Mouse (Mus musculus) erythroid progenitor cell, adult 5-6 weeks (primary cell): ENCODE measurements around the gene Tmem151b. TPM values are rescaled to one million over a fixed set of nuclear protein-coding genes. Genes with fewer than 3 reads are reported as not detected.

ENCODE experiments used
- ATAC-seq: replicated peaks from 2 replicates; pipeline ENCODE4 v1.8.0; 2016; ENCODE audit warnings: moderate number of reproducible peaks, mild to moderate bottlenecking, moderate TSS enrichment, inconsistent platforms; ENCODE audit not compliant: poor library complexity, low FRiP score, severe bottlenecking
- total RNA-seq, 2 experiments: library from RNA; stranded (forward) in 1 of 2; stranded (reverse) in 1 of 2; fragments of 150-400 nt in 1 of 2; fragments of 186-747, 209-891 nt in 1 of 2; gene quantifications; 2 replicates each; pipeline versions ENCODE4 v1.2.3 to v1.2.4; 2015 to 2017; ENCODE audit warnings: low replicate concordance in 2 of 2

Tmem151b gene
- total RNA-seq, 2 experiments from 2014 or later = not detected

DNA sequence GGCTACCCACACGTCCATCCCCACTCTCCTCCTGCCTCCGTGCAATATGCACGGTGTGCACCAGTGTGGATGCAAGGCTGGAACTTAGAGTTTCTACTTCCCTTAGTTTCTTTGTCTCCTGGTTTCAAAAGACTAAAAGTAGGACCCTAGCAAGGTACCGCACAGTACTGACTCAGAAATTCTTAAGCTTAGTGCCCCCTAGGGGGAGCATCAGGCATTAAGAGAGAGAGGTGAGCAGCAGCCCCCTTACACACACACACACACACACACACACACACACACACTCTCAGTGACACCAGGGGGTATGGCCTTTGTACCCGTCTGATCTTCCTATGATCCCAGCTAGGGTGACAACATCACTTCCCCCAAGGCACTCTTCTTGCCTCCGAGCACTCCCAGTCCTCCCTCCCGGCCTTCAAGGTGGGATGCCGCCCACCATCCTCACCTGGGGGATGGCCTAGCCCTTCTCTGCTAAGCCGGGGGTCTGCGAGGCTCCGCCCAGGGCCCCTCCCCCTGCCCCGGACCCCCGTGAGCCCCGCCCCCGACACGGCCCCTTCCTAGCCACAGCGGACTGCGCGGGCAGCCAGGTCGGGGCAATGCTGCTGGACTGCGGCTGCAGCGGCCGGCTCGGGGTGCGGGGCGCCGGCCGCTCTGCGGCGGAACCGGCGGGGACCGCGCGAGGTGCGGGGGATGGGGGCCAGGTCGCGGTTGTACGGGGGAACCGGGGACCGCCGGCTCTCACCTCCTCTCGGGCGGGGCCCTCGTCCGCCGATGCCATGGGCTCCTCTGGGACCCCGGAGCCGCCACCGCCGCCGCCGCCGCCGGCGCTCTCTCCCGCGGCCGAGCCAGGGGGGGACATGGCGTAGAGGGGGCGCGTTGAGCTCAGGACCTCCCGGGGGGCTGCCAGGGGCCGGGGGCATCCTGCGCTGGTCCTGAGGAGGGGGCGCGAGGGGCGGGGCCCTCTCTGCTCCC lies 650 bp downstream of the Tmem151b start:
- no peak for ATAC-seq

DNA sequence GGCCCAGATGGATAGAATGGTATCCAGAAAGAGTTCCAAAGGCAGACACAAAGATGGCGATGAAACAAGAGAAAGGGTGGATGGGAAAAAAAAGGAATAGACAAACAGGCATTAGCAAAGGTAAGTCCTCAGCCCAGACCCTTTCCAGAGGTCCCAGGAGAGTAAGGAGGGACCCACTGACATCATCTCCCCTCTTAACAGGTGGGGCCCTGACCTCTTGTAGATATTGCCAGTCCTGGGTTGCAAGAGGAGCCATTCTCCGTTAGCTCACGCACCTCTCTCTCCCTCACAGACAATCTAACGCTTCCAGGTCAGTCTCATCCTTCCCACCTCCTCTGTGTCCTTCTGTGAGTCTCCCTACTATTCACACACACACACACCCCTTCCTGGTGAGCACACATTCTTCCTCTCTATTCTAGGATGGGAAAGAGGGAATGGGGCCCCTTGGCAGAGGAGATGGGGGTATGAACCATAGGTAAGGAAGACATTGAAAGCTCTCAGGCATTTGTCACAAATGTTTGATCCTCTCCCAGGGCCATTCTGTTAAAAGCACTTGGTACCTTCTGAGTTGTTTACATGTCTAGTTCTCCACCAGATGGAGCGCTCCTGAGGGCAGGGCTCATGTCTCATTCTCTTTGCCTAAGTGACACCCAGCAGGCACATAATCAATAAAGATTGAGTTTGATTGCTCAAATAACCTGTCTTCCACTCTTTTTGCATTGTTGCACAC lies 1.9 kb downstream of the Tmem151b start:
- no peak for ATAC-seq

DNA sequence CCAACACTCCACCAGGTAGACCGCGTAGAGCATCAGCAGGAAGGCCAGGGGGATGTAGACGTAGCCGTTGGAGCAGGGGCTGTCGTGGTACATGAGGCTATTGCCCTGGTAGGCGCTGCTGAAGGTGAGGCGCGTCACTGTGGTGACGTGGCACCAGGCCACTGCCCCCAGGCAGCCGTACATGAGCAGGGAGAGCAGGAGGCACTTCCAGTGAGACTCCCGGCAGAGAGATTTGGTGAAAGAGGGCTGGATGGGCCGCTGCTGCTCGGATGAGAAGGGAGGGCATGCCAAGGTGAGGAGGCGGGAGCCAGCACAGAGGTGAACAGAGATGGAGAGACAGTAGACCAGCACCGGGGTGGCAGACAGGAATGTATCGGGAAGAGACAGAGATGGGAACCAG lies 2.5 kb downstream of the Tmem151b start:
- no peak for ATAC-seq

GRCm38 (mm10) chr17:45545278-45545961 lies 4.1 kb downstream of the Tmem151b start:
- no peak for ATAC-seq

DNA sequence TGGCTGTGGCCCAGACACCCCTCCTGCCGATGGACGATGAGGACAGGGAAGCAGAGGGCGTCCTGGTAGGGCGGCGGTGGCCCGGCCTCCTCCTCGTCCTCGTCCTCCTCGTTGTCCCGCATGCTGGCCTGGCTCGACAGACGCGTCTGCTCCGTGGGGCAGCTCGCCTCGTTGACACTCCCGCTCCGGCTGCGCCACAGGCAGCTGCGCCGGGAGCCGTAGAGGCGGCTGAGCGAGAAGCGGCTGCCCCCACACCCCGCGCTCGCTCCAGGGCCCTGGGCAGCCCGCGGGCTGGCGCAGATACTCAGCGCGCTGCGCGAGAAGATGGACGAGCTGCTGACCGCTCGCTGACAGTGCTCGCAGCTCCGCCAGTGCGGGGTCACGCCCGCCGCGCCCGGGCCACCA lies 4.6 kb downstream of the Tmem151b start:
- ATAC-seq = no peak

GRCm38 (mm10) chr17:45544001-45544872 lies 5.2 kb downstream of the Tmem151b start:
- 0 out of 2 replicates have a peak, but pooled peaks have one; percentile 13 for ATAC-seq

DNA sequence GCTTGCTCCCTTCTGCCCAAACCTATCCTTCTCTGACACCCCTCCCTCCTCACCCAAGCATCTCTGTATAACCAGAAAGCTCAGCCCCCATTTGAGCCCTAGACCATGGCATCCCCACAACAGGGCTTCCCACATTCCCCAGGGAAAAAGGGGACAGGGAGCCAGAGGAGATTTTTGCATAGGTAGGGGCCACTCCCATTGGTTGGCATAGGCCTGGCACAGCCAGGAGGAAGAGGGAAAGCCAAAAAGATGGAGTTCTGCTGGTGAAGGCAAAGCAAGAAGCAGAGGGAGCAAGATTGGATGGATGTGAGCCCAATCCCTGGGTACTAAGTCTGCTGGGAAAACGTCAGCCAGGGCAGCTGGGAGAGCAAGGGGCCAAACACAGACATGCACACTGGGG lies 6.4 kb downstream of the Tmem151b start:
- ATAC-seq = no peak

DNA sequence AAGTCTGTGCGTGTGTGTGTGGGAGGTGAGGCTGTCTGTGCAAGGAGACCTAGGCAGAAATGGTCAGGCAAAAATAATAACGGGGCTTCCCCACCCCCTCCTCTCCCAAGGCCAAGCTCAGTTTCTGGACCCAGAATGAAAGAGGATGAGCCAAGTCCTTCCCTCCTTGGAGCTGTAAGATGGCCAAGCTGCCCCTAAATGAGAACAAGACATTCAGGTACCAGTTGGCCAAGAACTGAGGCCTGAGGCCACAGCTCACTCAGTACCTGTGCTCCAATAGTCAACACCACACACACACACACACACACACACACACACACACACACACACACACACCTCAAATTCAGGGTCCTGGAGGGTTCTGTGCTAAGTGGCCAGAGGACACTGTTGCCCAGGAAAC lies 6.8 kb downstream of the Tmem151b start:
- ATAC-seq = no peak

GRCm38 (mm10) chr17:45542129-45542528 lies 7.3 kb downstream of the Tmem151b start:
- ATAC-seq = no peak

GRCm38 (mm10) chr17:45539664-45540063 lies 9.8 kb downstream of the Tmem151b start:
- ATAC-seq = no peak

DNA sequence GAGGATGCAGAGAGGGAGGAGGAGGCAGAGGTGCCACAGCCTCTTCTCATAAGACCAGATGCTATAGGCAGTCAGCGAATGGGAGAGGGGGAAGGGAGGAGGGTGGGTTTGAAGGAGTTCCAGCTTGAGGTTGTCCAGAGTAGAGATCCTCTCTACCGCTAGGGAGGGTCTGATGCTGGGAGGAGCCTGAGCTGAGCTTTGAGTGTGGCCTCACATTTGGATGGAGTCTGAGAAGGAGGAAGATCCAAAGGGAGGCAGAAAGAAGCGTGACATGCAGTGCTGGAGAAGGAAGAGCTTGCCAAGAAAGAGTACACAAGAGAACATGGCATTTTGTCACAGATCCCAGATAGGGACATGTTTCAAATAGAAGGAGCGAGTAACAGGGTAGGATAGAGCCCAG lies 11.1 kb downstream of the Tmem151b start:
- no peak for ATAC-seq

DNA sequence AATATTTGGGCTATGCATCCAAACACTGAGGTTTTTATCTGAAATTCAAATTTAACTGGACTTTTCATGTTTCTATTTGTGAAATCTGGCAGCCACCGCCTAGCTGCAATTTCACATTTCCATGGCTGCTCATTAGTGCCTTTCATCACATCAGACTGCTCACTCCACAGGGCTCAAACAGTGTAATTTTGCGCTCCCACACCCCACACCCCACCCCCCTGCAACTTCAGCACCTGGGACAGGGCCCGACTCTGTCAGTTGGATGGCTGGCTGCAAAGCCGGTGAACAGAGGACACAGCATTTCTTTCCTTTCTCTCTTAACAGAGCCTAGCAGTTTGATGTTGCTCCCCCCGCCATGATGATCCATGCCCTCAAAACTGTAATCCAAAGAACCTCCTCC lies 13.2 kb downstream of the Tmem151b start:
- ATAC-seq = no peak

DNA sequence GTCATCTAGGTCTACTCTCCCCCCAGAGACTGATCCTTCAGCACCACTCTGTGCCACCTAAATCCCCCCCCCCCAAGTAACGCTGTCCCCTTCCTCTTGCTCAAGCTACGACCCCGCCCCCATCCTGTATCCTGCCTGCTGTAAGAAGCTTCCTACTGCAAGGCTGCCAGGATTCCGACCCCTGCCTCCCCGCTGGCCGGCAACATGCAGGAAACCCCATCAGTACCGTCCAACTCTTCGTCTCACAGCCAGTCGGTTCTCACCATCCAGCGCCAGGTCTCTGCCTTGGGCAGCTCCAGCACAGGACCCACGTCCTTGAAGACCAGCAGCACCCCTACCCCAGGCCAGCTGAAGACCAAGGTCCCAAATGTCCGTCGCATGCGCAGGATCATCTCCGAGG lies 16.6 kb downstream of the Tmem151b start:
- no peak for ATAC-seq

DNA sequence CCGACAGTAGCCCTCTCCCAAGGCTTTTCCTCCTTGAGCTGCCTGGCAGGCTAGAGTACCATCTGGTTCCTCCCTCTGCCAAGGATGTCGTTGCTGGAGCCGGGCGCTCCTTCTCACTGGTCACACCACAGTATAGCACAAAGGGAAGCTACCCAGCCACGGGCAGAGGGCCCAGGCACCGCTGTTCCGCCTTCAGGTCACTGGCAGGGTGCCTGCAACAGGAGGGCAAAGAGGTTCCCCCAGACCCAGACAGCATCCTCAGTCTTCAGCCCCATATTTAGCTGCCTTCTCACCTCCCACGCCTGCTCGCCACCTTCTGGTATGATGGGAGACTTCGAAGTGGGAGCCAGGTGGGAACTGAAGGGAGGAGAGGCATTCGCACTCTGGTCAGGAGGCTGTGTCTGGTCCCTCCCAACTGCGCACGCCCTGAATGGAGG lies 19.1 kb downstream of the Tmem151b start:
- ATAC-seq = no peak

GRCm38 (mm10) chr17:45526571-45526970 lies 22.9 kb downstream of the Tmem151b start:
- ATAC-seq = no peak

DNA sequence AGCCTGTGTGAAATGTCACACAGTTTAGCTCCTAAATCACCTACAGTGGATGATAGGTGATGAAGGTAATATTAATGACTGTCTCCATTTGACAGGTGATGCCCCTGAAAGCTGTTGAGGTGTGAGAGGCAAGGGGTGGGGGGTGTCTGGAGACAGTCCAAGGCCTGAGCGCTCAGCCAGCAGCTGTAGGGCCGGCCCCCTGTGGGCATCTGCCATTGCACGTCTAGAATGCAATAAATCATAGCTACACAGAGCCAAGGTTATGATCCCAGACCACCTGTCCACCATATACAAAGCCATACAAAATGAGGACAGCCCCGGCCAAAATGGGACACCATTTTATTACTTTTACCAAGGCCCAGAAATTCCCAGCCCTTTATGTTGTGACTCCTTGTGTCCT lies 24.5 kb downstream of the Tmem151b start:
- no peak for ATAC-seq

GRCm38 (mm10) chr17:45523263-45523662 lies 26.2 kb downstream of the Tmem151b start, which contains the start of gene Tcte1:
Gene Tcte1, plus strand, starts transcription at chr17:45523434.
- no peak for ATAC-seq

- no peak for ATAC-seq
Observed at GRCm38 (mm10) chr17:45520136-45520535, 29.3 kb downstream of the Tmem151b start.

GRCm38 (mm10) chr17:45518766-45519475 lies 30.6 kb downstream of the Tmem151b start:
- no peak for ATAC-seq
